Mouse (Mus musculus): ENCODE data around the gene Rpl10l. TPM values are rescaled to one million over a fixed set of nuclear protein-coding genes. Genes with fewer than 3 reads are reported as not detected.

The Rpl10l gene
- not detected in 2 replicates for polyA plus RNA-seq (2016; fragmentation: Nextera tagmentation; extraction: Ambion mirVana)

DNA sequence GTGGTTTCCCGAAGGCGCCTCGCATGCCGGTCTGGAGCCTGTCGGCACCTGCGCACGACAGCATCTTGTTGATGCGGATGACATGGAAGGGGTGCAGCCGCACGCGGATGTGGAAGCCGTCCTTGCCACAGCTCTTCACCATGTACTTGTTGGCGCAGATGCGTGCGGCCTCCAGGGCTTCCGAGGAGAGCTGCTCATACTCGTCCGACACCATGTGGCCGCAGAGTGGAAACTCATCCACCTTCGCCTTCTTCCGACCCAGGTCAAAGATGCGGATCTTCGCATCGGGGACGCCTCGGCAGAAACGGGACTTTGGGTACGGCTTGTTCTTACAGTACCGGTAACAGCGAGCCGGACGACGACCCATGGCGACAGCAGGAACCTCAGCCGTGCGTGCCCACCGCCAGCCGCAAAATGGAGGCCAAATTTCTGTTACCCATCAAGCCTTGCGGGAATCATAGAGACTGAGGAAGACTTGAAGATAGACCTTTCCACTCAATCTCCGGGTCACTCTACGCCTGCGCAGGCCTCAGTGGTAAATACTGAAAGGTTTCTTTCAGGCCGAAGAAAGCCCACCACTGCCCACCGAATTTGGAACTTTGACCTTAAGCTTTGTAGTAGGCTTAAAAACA lies at the start of gene Rpl10l:
Gene Rpl10l, minus strand, starts transcription at position 411 of the 632 bp plus-strand sequence.
- H3K27ac ChIP-seq = no peak within 1 kb of the TSS
- H3K36me3 ChIP-seq = no peaks in the 10 kb centered on the region
- H3K27me3 ChIP-seq (replicated peaks) = no peaks in the 10 kb centered on the region
- ATAC-seq = no peak
- 88% methylated on average over 44 of the region's 44 CpGs for WGBS (ENCODE audit: insufficient replicate concordance)
- H3K4me1 ChIP-seq = no peaks in the 10 kb centered on the region
- no peak within 1 kb of the TSS for H3K4me3 ChIP-seq
- peaks cover 8% of the 10 kb centered on the region; the same call in 1 of the 2 replicates for H3K9me3 ChIP-seq (replicated peaks)
- no peak within 1 kb of the TSS for H3K9ac ChIP-seq
- no peak within 1 kb of the TSS for H3K4me2 ChIP-seq

DNA sequence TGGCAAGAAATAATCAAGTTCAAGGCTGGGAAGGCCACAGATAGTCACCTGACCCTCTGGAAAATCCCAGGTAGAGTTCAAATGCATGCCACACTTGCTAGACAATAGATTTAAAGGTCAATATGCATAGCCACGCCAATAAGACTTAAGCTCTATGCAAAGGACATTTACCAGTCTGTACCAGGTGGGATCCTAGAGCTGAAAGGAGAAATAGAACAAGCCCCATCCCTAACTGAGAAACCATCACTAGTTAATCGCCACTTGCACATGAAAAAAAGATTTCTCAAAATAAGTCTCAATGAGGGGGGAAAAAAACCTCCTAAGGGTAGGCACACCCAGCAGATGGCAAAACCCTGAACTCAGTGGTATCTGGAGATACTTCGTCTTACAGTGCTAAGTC lies 8.3 kb downstream of the Rpl10l start:
- Histone ChIP-seq H3K27ac (no peak overlapping the region), H3K27me3 (replicated peaks) (no peaks in the 10 kb centered on the region), H3K9ac (no peak overlapping the region), H3K4me3 (no peak overlapping the region), H3K4me2 (no peak overlapping the region), H3K9me3 (replicated peaks) (0 out of 2 replicates have a peak, but pooled peaks cover 4% of the 10 kb centered on the region), H3K36me3 (no peaks in the 10 kb centered on the region), H3K4me1 (no peaks in the 10 kb centered on the region)
- ATAC-seq = no peak
- 57% methylated on average over 3 of the region's 3 CpGs for WGBS (ENCODE audit: insufficient replicate concordance)

DNA sequence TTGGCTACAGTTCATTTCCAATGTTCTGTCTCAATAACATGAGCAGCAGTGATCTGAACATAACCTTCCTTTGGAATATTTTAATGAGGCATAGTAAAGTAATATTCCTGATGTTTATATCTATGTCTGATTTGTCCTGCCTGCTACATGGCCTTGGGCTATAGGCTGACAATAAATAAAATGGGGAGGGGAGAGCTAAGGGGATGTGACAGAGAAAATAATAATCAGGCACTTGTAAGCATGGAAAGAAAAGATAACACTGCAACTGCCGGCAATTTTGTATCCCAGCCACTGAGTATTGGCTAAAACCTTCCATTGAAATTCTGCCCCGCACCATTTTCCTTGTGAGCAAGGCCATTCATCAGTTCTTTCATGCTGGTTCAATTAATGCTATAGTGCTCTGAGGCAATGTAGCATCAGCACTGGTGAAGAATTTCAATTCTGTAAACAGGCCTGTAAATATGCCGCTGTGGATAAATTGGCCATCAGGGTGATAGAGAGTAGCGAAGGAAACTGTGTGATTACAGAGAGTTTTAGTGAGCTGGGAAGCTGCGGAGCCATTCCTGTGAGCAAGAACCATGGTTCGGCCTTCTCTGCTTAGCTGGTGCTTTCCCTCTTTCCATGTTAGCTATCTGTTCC lies 38.6 kb downstream of the Rpl10l start:
- no peak overlapping the region for H3K4me2 ChIP-seq
- H3K9me3 ChIP-seq (replicated peaks) = no peaks in the 10 kb centered on the region
- H3K27me3 ChIP-seq (replicated peaks) = no peaks in the 10 kb centered on the region
- H3K27ac ChIP-seq = no peak overlapping the region
- H3K36me3 ChIP-seq = no peaks in the 10 kb centered on the region
- WGBS (ENCODE audit: insufficient replicate concordance) = 74% methylated on average over 6 of the region's 6 CpGs
- no peak overlapping the region for H3K4me3 ChIP-seq
- ATAC-seq = no peak
- no peaks in the 10 kb centered on the region for H3K4me1 ChIP-seq
- H3K9ac ChIP-seq = no peak overlapping the region

DNA sequence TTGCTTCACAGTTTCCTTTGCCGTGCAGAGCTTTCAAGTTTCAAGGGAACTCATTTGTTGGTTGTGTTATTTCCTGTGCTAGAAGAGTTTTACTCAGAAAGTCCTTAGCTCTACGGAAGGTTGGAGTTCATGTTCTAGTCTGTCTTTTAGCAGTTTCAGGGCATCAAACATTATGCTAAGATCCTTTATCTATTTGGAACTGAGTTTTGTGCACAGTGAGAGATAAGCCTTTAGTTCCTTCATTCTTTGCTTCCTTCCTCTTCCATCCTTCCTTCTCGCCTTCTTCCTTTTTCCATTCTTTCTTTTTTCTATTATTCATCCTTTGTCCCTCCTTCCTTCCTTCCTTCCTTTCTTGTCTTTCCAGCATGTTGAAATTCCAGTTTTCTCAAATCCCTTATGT lies 50.0 kb downstream of the Rpl10l start:
- Histone ChIP-seq H3K9ac (no peak overlapping the region), H3K9me3 (replicated peaks) (no peaks in the 10 kb centered on the region), H3K27me3 (replicated peaks) (no peaks in the 10 kb centered on the region), H3K4me2 (no peak overlapping the region), H3K4me3 (no peak overlapping the region), H3K36me3 (no peaks in the 10 kb centered on the region), H3K4me1 (no peaks in the 10 kb centered on the region), H3K27ac (no peak overlapping the region)
- WGBS (ENCODE audit: insufficient replicate concordance) = 48% methylated on average over 3 of the region's 3 CpGs
- no peak for ATAC-seq

Measured in liver, embryonic 12.5 days (tissue).